In genomic region chr6:95876320-95876719, GRCm38 (mm10) we compare ENCODE assay signal across 25 mouse cellular contexts.
DNase-seq lines count a peak whose midpoint lies in the region; ATAC-seq lines count a peak whose summit lies in the region.
"Had no signal": no experiment of that assay in that cellular context is flagged by ENCODE, and none has a peak within 500 bp of the region (broad histone marks: within the 10 kb centered on the region; RNA-seq: fewer than 3 reads in every experiment).

No protein-coding gene starts in this region.

- no peaks in the 10 kb centered on the region for H3K27me3 ChIP-seq in forebrain, embryonic 11.5 days (ENCODE audit: control insufficient read depth, insufficient read depth, low read length)
- no peaks in the 10 kb centered on the region; the same call in 1 of the 2 replicates for H3K27me3 ChIP-seq in forebrain, embryonic 13.5 days
- no peaks in the 10 kb centered on the region for H3K27me3 ChIP-seq in midbrain, embryonic 11.5 days (ENCODE audit: control insufficient read depth, insufficient read depth, low read length)
- no peaks in the 10 kb centered on the region for H3K27me3 ChIP-seq in midbrain, embryonic 16.5 days (ENCODE audit: control insufficient read depth, insufficient read depth, low read depth, low read length)
- no peaks in the 10 kb centered on the region for H3K27me3 ChIP-seq in midbrain, embryonic 14.5 days (ENCODE audit: control insufficient read depth, insufficient read depth, low read length)
- H3K27me3 ChIP-seq in midbrain, embryonic 10.5 days (ENCODE audit: low read depth, poor library complexity, severe bottlenecking) = no peaks in the 10 kb centered on the region
- H3K27me3 ChIP-seq: CH12.LX; embryonic facial prominence, embryonic 12.5 days; forebrain, embryonic 15.5 days had no signal

- H3K9me3 ChIP-seq in forebrain, embryonic 11.5 days (ENCODE audit: control insufficient read depth, low read length) = no peaks in the 10 kb centered on the region
- H3K9me3 ChIP-seq in forebrain, embryonic 13.5 days (replicated peaks) = no peaks in the 10 kb centered on the region
- H3K9me3 ChIP-seq in midbrain, embryonic 11.5 days (ENCODE audit: control insufficient read depth, low read length) = no peaks in the 10 kb centered on the region
- H3K9me3 ChIP-seq in midbrain, embryonic 16.5 days (replicated peaks; ENCODE audit: control insufficient read depth, low read length, poor library complexity, severe bottlenecking) = no peaks in the 10 kb centered on the region
- H3K9me3 ChIP-seq in midbrain, embryonic 14.5 days (ENCODE audit: control insufficient read depth, low read length) = no peaks in the 10 kb centered on the region
- no peaks in the 10 kb centered on the region for H3K9me3 ChIP-seq in midbrain, embryonic 10.5 days (replicated peaks)
- H3K9me3 ChIP-seq: embryonic facial prominence, embryonic 10.5 days; embryonic facial prominence, embryonic 12.5 days; forebrain, embryonic 15.5 days had no signal

- no peak overlapping the region for H3K4me3 ChIP-seq in forebrain, embryonic 11.5 days (ENCODE audit: low read depth, low read length)
- H3K4me3 ChIP-seq in forebrain, embryonic 13.5 days = no peak overlapping the region
- H3K4me3 ChIP-seq in midbrain, embryonic 11.5 days (ENCODE audit: low read depth, low read length) = no peak overlapping the region
- H3K4me3 ChIP-seq in midbrain, embryonic 16.5 days (ENCODE audit: low read depth, low read length) = no peak overlapping the region
- no peak overlapping the region for H3K4me3 ChIP-seq in midbrain, embryonic 14.5 days (replicated peaks; ENCODE audit: low read depth, low read length)
- H3K4me3 ChIP-seq in midbrain, embryonic 10.5 days = no peak overlapping the region
- H3K4me3 ChIP-seq: embryonic facial prominence, embryonic 10.5 days; embryonic facial prominence, embryonic 12.5 days; forebrain, embryonic 15.5 days had no signal

- no peak overlapping the region for H3K9ac ChIP-seq in forebrain, embryonic 11.5 days (ENCODE audit: low read length)
- H3K9ac ChIP-seq in forebrain, embryonic 13.5 days = no peak overlapping the region
- no peak overlapping the region for H3K9ac ChIP-seq in midbrain, embryonic 11.5 days (ENCODE audit: low read length)
- H3K9ac ChIP-seq in midbrain, embryonic 16.5 days (ENCODE audit: low read depth, low read length) = no peak overlapping the region
- no peak overlapping the region for H3K9ac ChIP-seq in midbrain, embryonic 14.5 days (replicated peaks; ENCODE audit: low read length)
- H3K9ac ChIP-seq: embryonic facial prominence, embryonic 12.5 days; forebrain, embryonic 15.5 days; forebrain, postnatal 0 days had no signal

- peaks cover 2% of the 10 kb centered on the region; the same call in 1 of the 2 replicates for H3K4me1 ChIP-seq in forebrain, embryonic 11.5 days (replicated peaks; ENCODE audit: control insufficient read depth, insufficient read depth, low read length)
- H3K4me1 ChIP-seq in forebrain, embryonic 13.5 days = peaks cover 2% of the 10 kb centered on the region; the same call in 1 of the 2 replicates
- H3K4me1 ChIP-seq in midbrain, embryonic 11.5 days (ENCODE audit: control insufficient read depth, insufficient read depth, low read length) = no peaks in the 10 kb centered on the region
- H3K4me1 ChIP-seq in midbrain, embryonic 16.5 days (ENCODE audit: control insufficient read depth, insufficient read depth, low read length) = peaks cover 2% of the 10 kb centered on the region; the same call in 1 of the 2 replicates
- H3K4me1 ChIP-seq in midbrain, embryonic 14.5 days (ENCODE audit: control insufficient read depth, insufficient read depth, low read length) = no peaks in the 10 kb centered on the region
- H3K4me1 ChIP-seq in midbrain, embryonic 10.5 days = peaks cover 3% of the 10 kb centered on the region; the same call in 1 of the 2 replicates
- H3K4me1 ChIP-seq: embryonic facial prominence, embryonic 10.5 days; embryonic facial prominence, embryonic 12.5 days had no signal

- no peak overlapping the region for H3K4me2 ChIP-seq in forebrain, embryonic 11.5 days (ENCODE audit: low read depth, low read length, severe bottlenecking)
- H3K4me2 ChIP-seq in forebrain, embryonic 13.5 days = no peak overlapping the region
- no peak overlapping the region for H3K4me2 ChIP-seq in midbrain, embryonic 11.5 days
- no peak overlapping the region for H3K4me2 ChIP-seq in midbrain, embryonic 16.5 days (ENCODE audit: low read length)
- no peak overlapping the region for H3K4me2 ChIP-seq in midbrain, embryonic 14.5 days (ENCODE audit: low read length)
- H3K4me2 ChIP-seq: embryonic facial prominence, embryonic 12.5 days; forebrain, embryonic 15.5 days had no signal

- H3K36me3 ChIP-seq in forebrain, embryonic 11.5 days (ENCODE audit: control insufficient read depth, insufficient read depth, low read length) = no peaks in the 10 kb centered on the region
- H3K36me3 ChIP-seq in forebrain, embryonic 13.5 days (ENCODE audit: poor library complexity, severe bottlenecking) = no peaks in the 10 kb centered on the region
- H3K36me3 ChIP-seq in midbrain, embryonic 11.5 days (ENCODE audit: control insufficient read depth, insufficient read depth, low read length) = no peaks in the 10 kb centered on the region
- H3K36me3 ChIP-seq in midbrain, embryonic 16.5 days (ENCODE audit: control insufficient read depth, insufficient read depth, low read length) = no peaks in the 10 kb centered on the region
- no peaks in the 10 kb centered on the region for H3K36me3 ChIP-seq in midbrain, embryonic 14.5 days (ENCODE audit: control insufficient read depth, insufficient read depth, low read length)
- H3K36me3 ChIP-seq in midbrain, embryonic 10.5 days = no peaks in the 10 kb centered on the region
- H3K36me3 ChIP-seq: embryonic facial prominence, embryonic 10.5 days; embryonic facial prominence, embryonic 12.5 days; forebrain, embryonic 15.5 days; G1E had no signal

- H3K27ac ChIP-seq in forebrain, embryonic 11.5 days (ENCODE audit: low read depth, low read length) = no peak overlapping the region
- H3K27ac ChIP-seq in forebrain, embryonic 13.5 days = no peak overlapping the region
- H3K27ac ChIP-seq in midbrain, embryonic 11.5 days (ENCODE audit: low read depth, low read length) = no peak overlapping the region
- H3K27ac ChIP-seq in midbrain, embryonic 16.5 days (ENCODE audit: low read length) = no peak overlapping the region
- H3K27ac ChIP-seq in midbrain, embryonic 14.5 days (replicated peaks; ENCODE audit: low read depth, low read length) = no peak overlapping the region
- no peak overlapping the region for H3K27ac ChIP-seq in midbrain, embryonic 10.5 days (replicated peaks)
- H3K27ac ChIP-seq: embryonic facial prominence, embryonic 10.5 days; embryonic facial prominence, embryonic 12.5 days; forebrain, embryonic 15.5 days had no signal

- WGBS in forebrain, embryonic 11.5 days = 7% methylated on average over 2 of the region's 2 CpGs
- 11% methylated on average over 2 of the region's 2 CpGs for WGBS in forebrain, embryonic 13.5 days
- 43% methylated on average over 2 of the region's 2 CpGs for whole genome bisulfite sequencing in midbrain, embryonic 11.5 days
- 14% methylated on average over 2 of the region's 2 CpGs for WGBS in midbrain, embryonic 16.5 days
- 15% methylated on average over 2 of the region's 2 CpGs for WGBS in midbrain, embryonic 14.5 days
- WGBS in midbrain, embryonic 10.5 days = 48% methylated on average over 2 of the region's 2 CpGs

- DNase-seq in forebrain, embryonic 11.5 days (ENCODE audit: low spot score) = peak; percentile 53
- DNase-seq in midbrain, embryonic 11.5 days (ENCODE audit: low spot score, missing footprints) = no peak
- DNase-seq in midbrain, embryonic 14.5 days = peak; percentile 6
- DNase-seq in midbrain, embryonic 10.5 days (ENCODE audit: low spot score) = no peak
- DNase-seq in layer of hippocampus, postnatal 14 days (ENCODE audit: low spot score in 2 of 2) = no peak
- DNase-seq: adrenal gland, adult 8-10 months; adrenal gland, postnatal 14 days; adrenal gland, postnatal 36 days; B cell, adult 2 months; cerebellum, adult 11 months; cerebellum, adult 18-20 months; cerebellum, adult 8-10 months; cerebellum, adult 9-11 months; cerebellum, postnatal 14 days; forebrain, postnatal 0 days had no signal

- ATAC-seq in forebrain, embryonic 11.5 days (replicated peaks; ENCODE audit: low FRiP score) = peak; percentile 71
- no peak for ATAC-seq in forebrain, embryonic 13.5 days
- ATAC-seq in midbrain, embryonic 11.5 days (ENCODE audit: low FRiP score) = peak; percentile 59; the same call in 1 of the 2 replicates
- ATAC-seq in midbrain, embryonic 16.5 days = no peak
- no peak for ATAC-seq in midbrain, embryonic 14.5 days (ENCODE audit: low FRiP score, low TSS enrichment)
- ATAC-seq: activated CD4-positive, CD25-positive, alpha-beta regulatory T cell, adult 4 months; CD4-positive, CD25-positive, alpha-beta regulatory T cell, adult 4 months; forebrain, embryonic 15.5 days; forebrain, postnatal 0 days; Patski had no signal

Comparison
In these comparisons a context has a peak if more than half of its experiments do, and no peak if none do; other contexts are left out.
1. ATAC-seq: peak in forebrain, embryonic 11.5 days (single experiment) and midbrain, embryonic 11.5 days (single experiment); none in forebrain, embryonic 13.5 days (single experiment), midbrain, embryonic 16.5 days (single experiment) and midbrain, embryonic 14.5 days (single experiment).
2. DNase-seq: peak in forebrain, embryonic 11.5 days (single experiment) and midbrain, embryonic 14.5 days (single experiment); none in midbrain, embryonic 11.5 days (single experiment), midbrain, embryonic 10.5 days (single experiment) and layer of hippocampus, postnatal 14 days (0 of 2).